Mouse (Mus musculus): ENCODE data around the gene Mrgprx1.

Gene Mrgprx1

DNA sequence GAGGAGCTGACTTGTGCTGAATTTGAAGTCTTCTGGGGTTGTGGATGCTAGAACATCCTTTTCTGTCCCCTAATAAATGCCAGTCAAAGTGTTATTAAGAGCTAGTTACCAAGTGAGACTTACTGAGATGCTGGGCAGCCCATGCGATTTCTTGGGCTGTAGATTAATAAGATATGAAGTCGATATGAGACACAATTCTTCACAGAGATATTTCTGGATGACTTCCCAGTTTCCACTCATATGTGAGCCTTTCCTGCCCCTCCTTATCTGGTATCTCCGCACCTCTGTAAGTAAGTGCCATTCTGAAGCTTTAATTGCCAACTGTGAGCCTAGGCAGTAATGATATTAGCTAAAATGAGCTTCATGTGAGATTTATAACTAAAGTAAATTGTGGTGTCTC is at the start of gene Mrgprx1:
Gene Mrgprx1 (minus strand): TSS at position 101 of the 400 bp plus-strand sequence.
- no peak for DNase-seq (ENCODE audit: low read depth in 1 of 2, low spot score in 2 of 2)

DNA sequence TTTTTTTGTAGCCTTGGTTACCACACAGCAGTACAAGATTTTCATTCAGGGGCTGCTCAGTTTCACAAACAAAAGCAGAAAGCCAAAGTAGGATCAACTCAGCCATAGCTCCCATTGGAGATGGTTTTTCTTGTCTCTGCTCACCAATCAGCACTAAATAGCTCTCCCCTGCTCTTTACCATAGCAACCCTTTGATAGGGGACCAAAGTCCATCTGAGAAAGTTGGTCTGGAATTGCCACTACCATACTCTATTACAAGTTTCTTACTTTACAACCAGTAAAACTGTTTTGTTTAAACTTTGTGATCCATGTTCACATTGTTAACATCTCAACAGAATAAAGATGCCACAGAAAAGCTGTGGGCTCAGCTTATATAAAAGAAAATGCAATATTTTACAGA is 48.1 kb upstream of the Mrgprx1 start:
- no peak for DNase-seq (ENCODE audit: low read depth in 1 of 2, low spot score in 2 of 2)

DNA sequence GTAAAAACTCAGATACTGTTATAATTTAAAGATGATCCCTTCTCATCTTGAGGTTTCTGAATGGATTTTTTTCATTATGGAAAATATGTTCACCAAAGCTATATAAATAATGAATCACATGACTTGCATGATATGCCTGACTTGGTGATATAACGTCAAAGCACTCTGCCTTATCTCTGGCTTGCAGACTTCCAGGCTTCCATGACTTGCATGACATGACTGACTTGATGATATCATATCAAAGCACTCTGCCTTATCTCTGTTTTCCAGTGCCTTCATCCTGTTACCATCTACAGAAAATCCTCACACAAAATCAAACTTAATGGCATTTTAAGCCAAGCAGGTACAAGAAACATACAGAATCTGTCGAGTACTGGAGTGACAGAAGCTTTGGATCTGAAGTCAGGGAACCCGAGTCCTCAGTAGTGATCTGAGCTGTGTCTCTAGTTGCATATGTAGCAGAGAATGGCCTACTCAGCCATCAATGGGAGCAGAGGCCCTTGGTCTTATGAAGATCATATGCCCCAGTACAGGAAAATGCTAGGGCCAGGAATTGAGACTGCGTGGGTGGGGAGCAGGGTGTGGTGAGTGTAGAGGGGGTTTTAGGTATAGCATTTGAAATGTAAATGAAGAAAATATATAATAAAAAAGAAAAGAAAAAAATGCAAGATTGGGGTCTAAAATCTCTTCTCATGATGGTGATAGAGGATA is 19.2 kb upstream of the Mrgprx1 start:
- no peak for DNase-seq (ENCODE audit: low read depth in 1 of 2, low spot score in 2 of 2)

DNA sequence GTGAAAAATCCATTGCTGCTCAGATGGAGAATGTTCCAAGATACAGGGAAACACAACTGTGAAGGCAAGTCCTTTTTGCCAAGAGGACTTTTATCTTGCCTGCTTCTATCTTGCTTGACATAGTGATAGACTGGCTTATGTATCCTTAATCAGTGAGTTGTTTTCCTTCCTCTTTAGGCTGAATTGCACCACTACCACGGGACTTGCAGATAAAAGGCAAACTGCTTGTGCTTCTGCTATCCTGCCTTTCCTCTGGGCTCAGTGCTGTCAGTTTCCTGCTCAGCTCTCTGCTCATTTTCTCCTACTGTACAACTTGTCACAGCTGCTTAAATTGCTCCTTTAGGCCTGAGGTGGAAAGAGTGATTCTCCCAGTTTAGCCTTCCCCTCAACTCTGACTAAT is 16.6 kb upstream of the Mrgprx1 start:
- no peak for DNase-seq (ENCODE audit: low read depth in 1 of 2, low spot score in 2 of 2)

DNA sequence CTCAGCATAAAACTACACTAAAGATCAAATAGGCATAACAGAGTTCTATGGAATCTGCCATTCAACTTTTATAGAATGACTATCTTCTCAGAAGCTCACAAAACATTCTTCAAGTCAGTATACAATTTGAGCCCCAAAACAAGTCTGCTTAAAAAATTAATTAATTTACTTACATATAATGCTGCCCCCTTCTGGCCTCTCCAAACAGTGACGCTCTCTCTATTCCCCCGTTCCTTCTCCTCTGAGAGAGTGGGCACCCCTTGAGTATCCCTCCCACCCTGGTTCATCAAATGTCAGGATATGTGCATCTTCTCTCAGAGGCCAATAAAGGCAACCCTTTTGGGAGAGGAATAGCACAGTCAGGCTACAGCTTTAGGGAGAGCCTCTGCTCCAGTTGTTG is 9.5 kb downstream of the Mrgprx1 start:
- no peak for DNase-seq (ENCODE audit: low read depth in 1 of 2, low spot score in 2 of 2)

DNA sequence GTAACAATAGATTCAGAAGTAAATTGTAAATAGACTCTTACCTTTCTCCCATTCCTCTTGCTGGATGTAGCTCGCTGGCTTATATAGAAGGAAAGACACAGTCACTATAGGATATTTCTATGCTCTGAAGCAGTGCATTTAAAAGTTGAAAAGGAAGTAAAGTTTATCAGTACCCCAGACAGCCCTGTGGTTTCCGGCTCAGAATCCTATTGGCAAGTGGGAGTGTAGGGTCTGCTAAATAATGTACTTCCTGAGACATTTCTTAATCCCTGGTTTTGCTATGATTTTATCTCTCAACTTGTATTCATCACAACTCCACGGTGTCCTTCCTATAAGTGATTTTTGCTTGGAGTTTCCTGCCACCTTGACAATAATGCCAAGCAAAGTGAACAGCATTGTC is 31.7 kb downstream of the Mrgprx1 start:
- no peak for DNase-seq (ENCODE audit: low read depth in 1 of 2, low spot score in 2 of 2)

DNA sequence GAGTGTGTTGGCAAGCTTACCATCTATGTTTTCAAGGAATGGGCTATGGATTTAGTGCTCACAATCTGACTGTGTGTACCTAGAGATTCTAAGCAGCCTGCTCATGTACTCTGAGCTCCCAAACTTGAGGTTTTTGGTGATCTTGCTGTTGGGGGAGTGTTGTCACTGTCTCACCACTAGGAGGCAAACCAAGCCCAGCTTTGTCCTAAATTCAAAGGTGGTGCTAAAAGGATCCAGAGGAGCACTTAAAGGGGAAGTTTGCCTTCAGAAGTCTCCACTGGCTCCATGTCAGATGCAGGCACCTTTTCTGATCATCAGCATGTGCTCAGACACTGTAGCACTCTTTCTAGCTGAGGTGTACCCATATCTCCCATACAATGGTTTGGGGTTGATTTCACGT is 40.6 kb downstream of the Mrgprx1 start:
- no peak for DNase-seq (ENCODE audit: low read depth in 1 of 2, low spot score in 2 of 2)

DNA sequence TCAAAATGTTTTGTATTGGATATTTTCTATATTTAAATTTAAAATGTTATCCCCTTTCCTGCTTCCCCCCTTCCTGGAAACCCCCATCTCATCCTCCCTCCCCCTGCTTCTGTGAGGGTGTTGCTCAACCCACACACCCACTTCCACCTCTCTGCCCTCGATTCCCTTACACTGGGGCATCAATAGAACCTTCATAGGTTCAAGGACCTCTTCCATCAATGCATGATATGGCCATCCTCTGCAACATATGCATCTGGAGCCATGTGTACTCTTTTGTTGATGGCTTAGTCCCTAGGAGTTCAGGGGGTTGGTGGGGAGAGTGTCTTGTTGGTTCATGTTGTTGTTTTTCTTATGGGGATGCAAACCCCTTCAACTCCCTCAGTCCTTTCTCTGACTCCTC is 45.4 kb downstream of the Mrgprx1 start, which contains the start of gene Mrgpra4:
Gene Mrgpra4 (minus strand): TSS at position 101 of the 400 bp plus-strand sequence.
- no peak for DNase-seq (ENCODE audit: low read depth in 1 of 2, low spot score in 2 of 2)
